Mouse (Mus musculus) brain, embryonic 18.5 days (tissue): Measurements from ENCODE around the gene Eri3.

Source experiments
- DNase-seq: peaks from one replicate; pipeline ENCODE4 v3.0.0-alpha.2; 2012; ENCODE audit warnings: low read depth, low spot score

The Eri3 gene

DNA sequence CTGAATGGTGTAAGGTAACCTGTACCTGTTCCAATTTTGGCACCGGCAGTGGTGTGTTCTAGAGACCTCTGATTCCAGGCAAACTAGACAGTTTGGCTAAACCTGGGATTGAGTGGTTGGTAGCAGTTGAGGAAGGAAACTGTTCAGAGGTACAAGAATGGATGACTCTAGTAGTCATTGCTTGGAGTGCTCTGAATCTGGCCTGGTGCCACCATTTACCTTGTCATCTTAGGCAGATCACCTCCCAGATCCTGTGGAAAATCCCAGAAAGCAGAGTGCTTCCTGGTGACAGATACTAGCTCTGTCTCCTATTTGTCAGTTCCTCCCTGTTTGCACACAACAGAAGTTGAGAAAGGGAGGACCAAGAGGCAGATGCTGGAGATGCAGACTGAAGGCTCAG is 27.4 kb downstream of the Eri3 start:
- no peak for DNase-seq

DNA sequence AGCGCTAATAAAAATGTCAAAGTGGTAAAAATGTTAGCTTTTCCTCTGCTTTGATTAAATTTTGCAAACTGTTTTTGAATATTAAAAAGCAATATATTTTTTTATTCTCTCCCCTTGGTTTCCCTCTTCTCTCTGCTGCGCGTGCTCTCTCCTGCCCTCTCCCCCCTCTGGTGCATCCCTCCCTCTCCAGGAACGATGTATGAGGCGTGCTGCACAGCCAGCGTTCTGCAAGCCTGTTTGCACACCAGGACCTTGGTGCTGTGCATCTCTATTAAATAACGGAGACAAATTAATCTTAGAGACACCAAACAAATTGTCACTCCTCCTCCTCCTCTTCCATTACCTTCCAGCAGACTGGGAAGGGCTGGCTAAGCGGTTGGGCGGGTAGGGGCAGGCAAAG is 31.5 kb downstream of the Eri3 start:
- DNase-seq, result no peak

DNA sequence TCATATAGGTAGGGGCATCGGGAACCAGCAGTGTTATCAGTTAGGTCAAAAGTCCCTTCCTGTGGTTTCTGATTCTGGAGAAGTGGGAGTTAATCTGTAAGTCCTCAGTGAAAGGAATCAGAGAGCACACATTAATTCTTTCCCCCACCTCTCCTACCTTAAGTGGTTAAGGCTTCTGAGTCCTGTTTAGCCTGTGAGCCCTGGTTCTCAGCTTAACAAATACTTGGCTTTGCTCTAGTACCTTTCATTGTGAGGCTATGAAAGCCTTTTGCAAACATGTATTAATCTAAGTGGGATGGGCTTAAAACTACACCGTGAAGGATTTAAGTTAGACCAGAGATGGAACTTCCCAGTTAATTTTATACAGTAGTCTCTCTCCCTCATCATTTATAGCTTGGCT is 35.8 kb downstream of the Eri3 start:
- no peak for DNase-seq

DNA sequence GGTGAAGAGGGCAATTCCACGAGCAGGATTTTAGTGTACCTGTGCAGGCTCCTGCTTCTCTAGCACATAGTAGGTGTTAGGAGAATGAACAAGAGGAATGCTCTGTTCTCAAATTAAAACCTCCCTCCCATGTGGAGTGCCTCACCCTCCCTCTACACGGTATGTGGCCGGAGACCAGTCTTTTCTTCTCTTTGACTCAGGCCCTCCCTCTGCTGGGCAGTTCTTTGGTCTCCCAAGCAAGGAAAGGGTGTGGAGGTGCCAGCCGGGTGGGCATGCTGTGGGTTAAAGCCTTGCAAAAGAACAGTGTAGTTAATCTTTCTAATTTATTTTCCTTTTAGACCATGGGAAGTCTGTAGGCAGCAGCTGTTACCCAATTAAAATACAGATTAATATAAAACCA is 37.3 kb downstream of the Eri3 start:
- no peak for DNase-seq

DNA sequence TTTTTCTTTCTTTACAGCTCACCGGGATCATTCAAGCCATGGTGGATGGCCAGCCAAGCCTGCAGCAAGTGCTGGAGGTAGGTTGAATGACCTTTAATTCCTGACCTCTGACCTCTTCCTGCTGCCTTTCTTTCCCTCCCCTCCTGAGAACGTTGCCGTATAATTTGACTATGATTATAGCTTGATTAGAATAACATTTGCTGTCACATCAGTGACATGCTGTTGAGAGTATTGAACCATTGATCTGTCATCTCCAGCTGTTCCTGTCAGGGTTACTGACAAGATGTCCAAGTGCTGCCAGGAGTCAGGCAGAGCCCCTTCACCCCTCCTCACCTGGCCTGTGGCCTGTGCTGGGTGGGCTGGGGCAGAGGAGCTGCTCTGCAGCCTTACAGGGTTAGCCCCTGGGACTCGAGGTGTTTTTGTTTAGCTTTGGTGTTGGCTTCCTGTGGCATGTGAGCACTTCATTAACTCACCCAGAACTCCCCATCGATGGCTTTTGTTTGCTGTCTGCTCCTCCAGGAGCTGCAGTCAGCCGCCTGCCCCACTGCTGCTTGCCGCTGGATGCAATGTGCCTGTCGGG is 39.0 kb downstream of the Eri3 start:
- no peak for DNase-seq

DNA sequence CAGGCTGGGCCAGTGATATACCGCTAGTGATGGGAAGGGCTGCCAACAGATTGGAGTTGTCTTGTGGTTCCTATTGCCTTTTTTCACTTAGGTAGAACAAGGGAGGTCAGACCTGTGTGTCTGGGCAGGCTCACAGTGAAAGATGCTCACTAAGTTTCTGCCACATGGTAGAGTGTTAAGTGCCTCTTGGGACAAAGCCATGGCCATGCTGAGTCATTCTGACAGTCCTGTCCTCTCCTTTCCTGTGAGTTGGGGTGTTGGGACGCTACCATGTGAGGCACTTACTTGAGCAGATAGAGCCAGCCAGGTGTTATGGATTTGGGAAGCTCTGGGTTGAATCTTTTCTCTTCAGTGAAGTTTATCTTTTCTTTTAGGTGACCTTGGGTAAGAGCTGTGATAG is 40.6 kb downstream of the Eri3 start:
- no peak for DNase-seq

DNA sequence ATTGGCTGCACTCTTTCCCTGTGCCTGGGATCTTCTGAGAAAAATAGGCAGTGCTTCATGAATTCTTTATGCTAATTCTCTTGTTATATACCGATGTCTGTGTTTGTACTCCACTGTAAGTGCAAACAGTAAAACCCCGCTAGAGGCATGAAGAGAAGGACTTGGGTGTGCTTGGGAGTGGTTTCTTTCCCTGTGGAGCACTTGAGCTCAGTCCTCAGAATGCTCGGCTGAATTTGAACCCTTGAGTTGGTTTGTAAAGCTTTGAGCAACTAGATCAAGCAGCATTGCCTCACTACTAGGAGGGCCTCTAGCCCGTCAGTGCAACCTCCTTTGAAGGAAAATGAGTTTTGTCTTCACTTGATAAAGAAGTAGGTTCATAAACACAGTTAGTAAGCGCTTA is 42.0 kb downstream of the Eri3 start:
- DNase-seq, result no peak

DNA sequence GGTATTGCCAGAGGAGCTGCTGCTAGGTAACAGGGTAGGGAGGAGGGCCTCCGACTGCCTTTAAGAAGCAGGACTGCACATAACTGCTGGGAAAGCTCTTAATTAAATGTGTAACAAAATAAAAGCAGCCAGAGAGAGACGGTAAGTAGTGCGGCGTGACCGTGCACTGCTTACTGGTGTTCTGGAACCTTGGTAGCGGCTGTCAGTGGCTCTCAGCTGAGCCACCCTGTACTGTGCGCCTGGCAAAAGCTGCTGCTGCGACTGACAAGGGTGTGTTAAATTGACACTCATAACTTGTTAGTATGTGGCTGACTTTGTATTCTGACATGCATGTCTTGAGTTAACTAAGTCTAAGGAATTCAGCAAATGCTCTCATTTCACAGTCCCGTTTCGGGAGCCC is 45.1 kb downstream of the Eri3 start:
- no peak for DNase-seq

DNA sequence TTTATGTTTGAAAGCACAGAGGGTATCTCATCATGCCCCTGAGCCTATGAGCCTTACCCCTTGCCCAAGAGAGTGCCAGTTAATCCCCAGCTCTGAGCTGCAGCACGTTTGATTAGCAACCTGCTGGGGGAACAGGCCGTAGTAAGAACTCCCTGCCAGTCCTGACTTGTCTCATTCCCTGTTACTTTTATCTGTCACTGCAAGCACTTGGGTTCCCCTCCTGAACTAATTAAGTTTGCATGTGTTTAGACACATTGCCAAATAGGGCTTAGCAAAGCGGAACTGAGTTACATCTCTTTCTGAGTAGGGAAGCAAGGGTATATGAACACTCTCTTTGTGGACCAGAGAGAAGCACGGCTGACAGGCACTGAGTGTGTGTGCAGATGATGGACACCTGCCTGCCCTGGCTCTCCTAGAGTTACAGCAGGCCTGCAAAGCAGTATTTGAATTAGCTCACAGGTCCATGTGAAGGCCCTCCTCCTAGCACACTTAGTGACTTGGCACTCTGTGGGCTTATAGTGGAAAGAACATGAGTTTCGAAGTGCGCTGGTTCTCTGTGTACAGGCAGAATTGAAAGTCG is 49.9 kb downstream of the Eri3 start:
- no peak for DNase-seq

DNA sequence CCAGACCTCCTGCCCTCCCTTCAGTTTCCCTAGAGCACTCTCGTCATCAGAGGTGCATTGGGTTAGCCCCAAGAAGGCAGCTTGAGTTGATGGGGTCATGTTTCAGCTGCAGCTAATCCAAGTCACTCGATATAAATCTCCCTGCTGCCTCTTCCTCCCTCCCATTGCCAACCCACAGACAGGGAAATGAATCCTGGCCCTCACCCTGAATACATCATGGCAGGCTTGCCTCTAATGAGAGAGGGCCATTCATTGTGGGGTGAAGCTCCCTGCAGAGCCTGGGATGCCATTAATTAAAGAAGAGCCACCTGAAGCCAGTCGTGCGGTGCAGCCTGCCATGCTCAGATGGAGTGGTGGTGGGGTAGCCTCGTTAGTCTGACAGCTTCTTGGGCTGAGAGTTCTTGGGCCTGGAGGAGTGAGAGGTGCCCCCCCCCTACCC is 51.2 kb downstream of the Eri3 start:
- DNase-seq, result no peak

DNA sequence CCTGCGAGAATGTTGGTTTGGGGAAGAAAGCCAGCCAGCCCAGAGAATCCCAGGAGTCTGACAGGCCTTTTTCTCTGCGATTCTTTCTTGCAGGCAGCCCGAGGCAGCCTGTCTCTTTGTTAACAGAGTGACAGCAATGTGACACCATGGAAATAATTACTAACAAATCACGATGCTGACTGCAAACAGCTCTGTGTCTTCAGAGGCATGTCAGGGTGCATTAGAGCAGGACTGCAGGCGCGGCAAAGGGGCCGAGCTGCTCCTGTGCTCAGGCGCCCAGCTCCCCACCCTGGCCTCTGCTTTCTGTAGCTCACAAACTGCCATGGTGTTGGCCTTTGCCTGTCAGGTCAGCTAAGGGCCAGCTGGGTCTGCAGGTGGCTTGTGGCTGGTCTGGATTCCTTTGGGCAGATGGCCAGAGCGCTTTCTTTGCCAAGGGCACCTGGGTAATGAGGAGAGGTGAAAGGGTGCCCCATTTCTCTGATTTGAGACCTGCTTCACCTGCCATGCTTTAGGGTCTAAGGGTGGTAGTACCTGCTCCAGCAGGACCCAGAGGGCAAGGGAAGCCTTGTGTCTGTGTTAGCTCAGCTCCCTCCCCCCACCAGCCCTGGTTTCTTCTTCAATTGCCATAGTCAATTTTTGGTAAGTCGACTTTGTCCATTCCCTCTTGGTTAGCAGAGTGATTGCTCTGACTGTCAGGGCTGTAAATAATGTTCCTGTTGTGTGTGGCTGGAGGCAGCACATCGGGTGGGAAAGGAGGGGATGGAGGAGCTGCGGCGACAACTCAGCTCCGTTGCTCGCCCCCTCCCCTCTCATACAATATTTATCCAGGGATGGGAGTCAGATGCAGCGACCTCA is 55.2 kb downstream of the Eri3 start:
- DNase-seq, result no peak

DNA sequence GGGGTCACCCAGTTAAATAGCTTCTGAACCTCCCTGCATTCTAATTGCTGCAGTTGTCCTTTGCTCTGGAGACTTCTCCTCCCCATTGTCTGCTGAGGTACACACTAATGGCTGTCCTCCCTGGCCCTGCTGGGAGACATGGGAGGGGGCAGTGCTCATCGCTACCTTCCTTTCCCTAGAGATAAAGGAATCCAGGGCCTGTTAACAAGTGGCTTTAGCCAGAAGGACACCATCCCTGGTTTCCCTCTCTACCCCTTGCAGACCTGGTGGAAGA is 55.7 kb downstream of the Eri3 start:
- DNase-seq, result no peak

DNA sequence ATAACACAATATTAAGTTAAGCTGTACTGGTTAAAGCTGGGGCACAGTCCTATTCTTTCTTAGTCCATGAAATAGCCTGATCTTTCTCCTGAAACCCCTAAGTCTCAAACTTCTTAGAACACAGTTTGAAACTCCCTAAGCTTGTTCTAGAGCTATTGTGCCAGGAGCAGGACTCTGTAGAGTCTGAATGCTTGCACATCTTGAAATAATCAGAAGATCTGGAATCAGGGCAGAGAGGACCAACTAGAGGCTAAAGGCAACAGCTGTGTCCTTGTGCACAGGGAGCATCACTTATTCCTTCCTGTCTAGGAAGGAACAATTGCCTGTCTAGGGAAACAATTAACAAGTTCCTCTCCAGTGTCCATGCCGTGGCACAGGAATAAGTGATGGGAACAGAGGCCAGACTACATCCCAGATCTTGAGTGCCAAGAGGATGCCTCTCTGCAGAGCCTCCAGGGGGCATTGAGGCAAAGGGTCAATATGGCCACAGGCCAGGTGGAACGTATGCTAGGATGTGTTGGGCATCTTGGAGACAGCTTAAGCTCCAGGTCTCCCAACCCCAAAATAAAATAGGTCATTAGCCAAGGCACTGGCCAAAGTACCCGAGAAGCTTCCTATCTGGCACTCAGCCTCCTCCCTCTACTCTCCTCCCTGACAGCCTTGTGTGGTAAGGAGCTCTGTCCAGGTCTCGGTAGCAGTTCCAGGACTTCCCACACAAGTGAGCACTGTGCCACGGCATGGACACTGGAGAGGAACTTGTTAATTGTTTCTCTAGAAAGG is 56.9 kb downstream of the Eri3 start:
- DNase-seq, result no peak

DNA sequence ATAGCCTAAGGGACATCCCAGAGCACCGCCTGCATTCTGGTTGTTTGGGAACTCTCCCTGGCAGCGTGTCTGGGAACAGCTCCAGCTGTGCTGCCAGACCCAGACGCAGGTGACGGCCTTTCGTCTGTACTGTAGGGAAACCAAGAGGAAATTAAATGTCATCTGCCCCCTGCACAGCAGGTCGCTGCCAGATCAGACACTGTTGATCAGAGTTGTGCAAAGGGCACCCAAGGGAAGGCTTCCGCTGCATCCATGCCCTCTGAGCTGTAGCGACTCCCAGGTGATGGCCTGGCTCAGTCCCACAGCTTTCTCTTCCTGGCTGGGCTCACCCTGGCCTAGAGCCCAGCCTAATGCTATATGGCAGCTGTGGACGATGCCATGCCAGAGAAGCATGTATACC is 58.1 kb downstream of the Eri3 start:
- no peak for DNase-seq

DNA sequence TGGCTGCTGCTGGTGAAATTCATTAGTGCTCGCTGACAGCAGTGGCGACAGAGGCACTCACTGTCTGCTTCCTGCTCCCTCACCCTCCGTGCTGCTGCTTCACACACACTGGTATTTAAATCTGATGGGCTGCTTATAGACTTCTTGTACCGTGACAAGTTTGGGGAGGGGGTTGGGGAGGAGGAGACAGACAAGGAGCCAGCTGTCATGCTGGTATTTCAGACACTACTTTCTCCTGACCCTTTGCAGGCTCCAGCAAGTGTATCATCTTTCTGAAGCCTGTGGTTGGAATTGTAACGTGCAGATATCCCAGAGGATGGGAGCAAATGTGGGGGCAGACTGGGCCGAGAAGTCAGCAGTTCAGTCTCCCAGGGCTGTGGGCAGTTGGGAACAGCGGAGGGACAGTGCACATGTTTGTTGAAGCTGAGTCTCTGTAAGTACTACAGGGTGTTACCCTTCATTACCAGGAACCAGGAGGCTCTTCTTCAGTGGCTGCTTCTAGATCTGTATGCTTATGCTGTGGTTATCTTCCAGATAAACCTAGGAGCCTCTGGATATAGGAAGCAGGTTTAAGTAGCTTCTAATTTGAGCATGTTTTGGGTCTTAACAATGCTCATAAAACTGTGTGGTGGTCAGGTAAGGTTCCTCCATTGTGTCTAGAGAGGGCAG is 59.3 kb downstream of the Eri3 start:
- DNase-seq, result no peak

DNA sequence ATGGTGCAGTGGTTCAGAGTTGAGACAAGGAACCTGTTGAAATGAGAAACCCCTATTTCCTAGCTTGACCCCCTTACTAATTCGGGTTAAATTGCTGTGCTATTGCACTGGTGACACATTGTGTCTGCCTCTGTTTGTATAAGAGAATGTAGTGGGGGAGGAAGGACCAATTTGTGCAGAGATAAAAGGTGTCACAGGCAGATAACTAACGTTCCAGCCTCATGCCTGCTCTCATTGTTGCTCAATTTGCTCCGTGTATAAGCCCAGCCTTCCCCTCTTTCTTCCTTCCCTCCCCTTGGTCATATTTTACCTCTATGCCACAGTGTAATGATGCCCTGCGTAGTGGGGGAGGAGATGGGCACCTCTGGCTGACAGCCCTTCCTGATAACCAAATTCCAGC is 61.2 kb downstream of the Eri3 start:
- DNase-seq, result no peak

DNA sequence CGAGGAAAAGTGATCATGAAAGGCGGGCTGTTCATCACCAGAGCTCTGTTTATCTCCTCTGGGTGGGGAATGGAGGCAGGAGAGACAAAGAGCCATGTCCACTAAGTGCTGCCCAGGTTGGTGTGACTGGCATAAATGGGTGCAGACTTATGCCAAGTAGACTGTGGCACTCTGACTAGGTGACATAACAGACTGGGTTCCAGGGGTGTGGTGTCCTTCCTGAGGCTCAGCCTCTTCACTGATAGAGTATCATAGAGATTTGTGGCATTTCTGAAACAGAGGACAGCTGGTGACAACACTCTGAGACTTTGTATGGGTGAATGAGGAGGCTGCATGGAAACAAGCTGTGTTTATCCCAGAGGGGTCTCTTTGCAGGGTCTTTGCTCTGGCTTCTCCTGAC is 61.6 kb downstream of the Eri3 start:
- DNase-seq, result no peak

DNA sequence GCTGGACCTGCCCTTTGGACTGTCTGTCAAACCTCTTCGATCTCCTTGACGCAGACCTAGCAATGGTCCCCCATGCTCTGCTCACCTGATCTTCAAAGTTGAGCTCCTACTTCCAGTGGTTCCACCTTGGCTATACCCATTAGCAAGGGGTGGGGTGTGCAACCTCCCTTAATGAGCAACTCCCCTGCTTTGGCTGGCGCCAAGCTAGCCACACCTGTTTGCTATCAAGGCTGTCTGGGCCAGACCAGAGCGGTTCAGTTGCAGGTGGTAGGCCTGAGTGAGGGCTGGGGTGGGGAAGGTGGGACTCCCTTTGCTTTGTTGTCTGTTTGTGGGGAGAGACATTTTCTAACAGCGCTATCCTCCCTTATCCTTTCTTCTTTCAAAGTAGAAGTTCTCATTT is 62.5 kb downstream of the Eri3 start:
- DNase-seq, result no peak

DNA sequence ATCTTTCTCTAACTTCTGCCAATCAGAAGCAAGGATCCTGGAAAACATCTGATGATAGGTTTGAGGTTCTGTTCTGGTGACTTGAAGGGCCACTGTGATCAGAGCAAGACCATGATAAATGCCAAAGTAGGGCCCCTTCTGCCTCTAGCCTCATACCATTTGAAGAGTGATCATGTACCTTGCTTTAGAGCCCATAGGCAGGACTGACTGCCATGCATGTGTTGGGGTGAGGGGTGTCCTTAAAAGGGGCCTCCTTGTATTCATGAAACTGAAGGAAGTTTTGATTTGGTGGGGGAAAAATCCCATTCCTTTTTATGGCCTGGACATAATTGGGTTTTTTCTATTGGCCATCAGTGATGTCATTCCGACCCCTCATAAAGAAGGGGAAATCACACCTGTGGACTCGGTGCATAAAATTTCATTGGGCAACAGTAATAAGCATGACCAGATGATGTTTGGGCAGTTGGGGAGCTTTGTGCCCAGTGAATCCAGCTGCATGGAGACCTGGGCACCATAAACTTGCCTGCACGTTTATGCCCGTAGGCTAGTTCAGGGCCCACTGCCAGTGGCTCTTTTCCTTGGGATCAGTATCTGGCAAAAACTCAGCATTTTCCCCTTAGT is 63.1 kb downstream of the Eri3 start:
- DNase-seq, result no peak

DNA sequence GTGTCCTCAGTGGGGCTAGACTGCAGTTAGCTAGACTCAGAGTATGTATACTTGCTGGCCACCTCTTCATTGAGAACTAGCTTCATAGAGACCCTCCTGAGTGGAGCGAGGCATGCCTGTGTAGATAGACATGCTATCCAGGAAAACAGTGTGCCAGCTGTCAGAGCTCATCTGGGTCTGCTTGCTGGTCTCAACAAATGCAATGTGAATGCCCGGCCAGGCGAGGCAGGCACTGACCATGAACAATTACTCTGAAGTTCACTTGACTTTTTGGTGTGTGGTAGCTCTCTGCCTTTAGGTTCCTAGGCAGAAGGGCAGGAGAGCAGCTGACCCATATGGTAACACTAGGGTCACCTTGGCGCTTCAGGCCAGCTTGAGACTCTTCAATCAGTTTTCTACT is 66.4 kb downstream of the Eri3 start:
- no peak for DNase-seq

DNA sequence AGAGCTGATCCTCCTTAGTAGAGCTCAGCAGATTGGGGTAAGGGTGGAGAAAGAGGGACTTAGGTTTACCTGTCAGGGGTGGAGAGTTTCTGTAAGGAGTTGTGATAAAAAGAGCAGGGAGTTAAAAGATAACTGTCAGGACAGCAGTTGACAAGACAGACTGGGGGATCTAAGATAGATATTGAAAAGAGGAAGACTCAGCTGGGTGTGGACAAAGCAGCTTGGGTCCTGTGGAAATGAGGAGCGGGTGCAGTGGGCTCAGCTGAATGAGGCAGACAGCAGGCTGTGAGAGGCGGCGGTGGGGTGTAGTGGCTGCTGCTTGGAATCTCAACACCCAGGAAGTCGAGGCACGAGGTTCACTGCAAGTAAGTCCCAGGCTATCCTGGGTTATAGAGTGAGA is 72.1 kb downstream of the Eri3 start:
- no peak for DNase-seq

DNA sequence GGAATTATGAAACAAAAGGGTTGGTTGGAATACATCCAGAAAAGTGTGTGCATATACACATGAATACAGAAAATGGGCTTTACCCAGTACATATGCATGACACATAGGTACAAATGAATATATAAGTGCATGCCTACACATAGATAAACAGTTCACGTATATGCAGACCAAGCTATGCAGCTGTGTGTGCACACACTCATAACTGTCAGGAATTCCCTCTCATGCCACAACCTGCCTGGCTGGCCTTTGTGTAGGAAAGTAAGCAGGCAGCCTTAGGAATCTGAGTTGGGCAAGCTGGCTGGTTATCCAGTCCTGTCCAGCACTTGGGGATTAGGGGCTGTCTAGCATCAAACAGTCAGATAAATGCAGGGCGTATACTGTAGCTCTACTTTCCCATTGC is 72.9 kb downstream of the Eri3 start:
- DNase-seq, result no peak
